27 mouse cellular contexts compared by ENCODE assay signal in the genomic region with DNA sequence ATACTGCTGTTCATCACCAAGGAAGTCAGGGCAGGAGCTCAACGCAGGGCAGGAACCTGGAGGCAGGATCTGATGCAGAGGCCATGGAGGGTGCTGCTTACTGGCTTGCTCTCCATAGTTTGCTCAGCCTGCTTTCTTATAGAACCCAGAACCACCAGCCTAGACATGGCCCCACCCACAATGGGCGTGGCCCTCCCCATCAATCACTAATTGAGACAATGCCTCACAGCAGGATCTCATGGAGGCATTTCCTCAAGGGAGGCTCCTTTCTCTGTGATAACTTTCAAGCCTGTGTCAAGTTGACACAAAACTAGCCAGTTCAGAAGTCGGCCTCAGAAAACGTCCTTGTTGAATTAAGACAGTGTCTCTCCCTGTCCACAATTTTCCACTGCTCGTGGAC. TPM values are rescaled to one million over a fixed set of nuclear protein-coding genes. Genes with fewer than 3 reads are reported as not detected.
DNase-seq lines count a peak whose midpoint lies in the region; ATAC-seq lines count a peak whose summit lies in the region.
"Had no signal": no experiment of that assay in that cellular context is flagged by ENCODE, and none has a peak within 500 bp of the region (broad histone marks: within the 10 kb centered on the region; RNA-seq: fewer than 3 reads in every experiment).

No protein-coding gene starts in this region.

- ATAC-seq in forebrain, embryonic 16.5 days = no peak
- ATAC-seq in midbrain, embryonic 14.5 days (ENCODE audit: low FRiP score, low TSS enrichment) = no peak
- ATAC-seq in hindbrain, embryonic 12.5 days (ENCODE audit: low FRiP score) = no peak
- ATAC-seq: intestine, embryonic 16.5 days had no signal

- no peaks in the 10 kb centered on the region for H3K36me3 ChIP-seq in forebrain, embryonic 10.5 days (replicated peaks)
- H3K36me3 ChIP-seq in forebrain, embryonic 16.5 days (ENCODE audit: control insufficient read depth, insufficient read depth) = no peaks in the 10 kb centered on the region
- no peaks in the 10 kb centered on the region for H3K36me3 ChIP-seq in midbrain, embryonic 10.5 days
- H3K36me3 ChIP-seq in midbrain, embryonic 14.5 days (ENCODE audit: control insufficient read depth, insufficient read depth, low read length) = no peaks in the 10 kb centered on the region
- H3K36me3 ChIP-seq in hindbrain, embryonic 12.5 days = no peaks in the 10 kb centered on the region
- H3K36me3 ChIP-seq: embryonic facial prominence, embryonic 13.5 days; heart, embryonic 12.5 days; hindbrain, embryonic 15.5 days; limb, embryonic 15.5 days had no signal

- no peak overlapping the region for H3K9ac ChIP-seq in forebrain, embryonic 16.5 days (replicated peaks; ENCODE audit: low read depth, low read length)
- H3K9ac ChIP-seq in midbrain, embryonic 14.5 days (replicated peaks; ENCODE audit: low read length) = no peak overlapping the region
- no peak overlapping the region for H3K9ac ChIP-seq in hindbrain, embryonic 12.5 days
- H3K9ac ChIP-seq: embryonic facial prominence, embryonic 13.5 days; heart, embryonic 12.5 days; hindbrain, embryonic 15.5 days; limb, embryonic 15.5 days; liver, embryonic 14.5 days; lung, embryonic 14.5 days had no signal

- 75% methylated on average over 5 of the region's 5 CpGs for WGBS in forebrain, embryonic 10.5 days
- WGBS in forebrain, embryonic 16.5 days = 64% methylated on average over 5 of the region's 5 CpGs
- WGBS in midbrain, embryonic 10.5 days = 71% methylated on average over 5 of the region's 5 CpGs
- WGBS in midbrain, embryonic 14.5 days = 52% methylated on average over 5 of the region's 5 CpGs
- 49% methylated on average over 5 of the region's 5 CpGs for WGBS in hindbrain, embryonic 12.5 days

- DNase-seq in forebrain, embryonic 10.5 days (ENCODE audit: extremely low spot score, low spot score) = no peak
- no peak for DNase-seq in midbrain, embryonic 10.5 days (ENCODE audit: low spot score)
- DNase-seq in midbrain, embryonic 14.5 days = no peak
- peak; percentile 87 for DNase-seq in ES-CJ7 (ENCODE audit: low read depth, low spot score)
- no peak for DNase-seq in retina, embryonic 14.5 days (ENCODE audit: low spot score)
- no peak for DNase-seq in gastrocnemius, postnatal 14 days
- DNase-seq: adrenal gland, adult 2 months; cerebellum, adult 11 months; gastrocnemius, postnatal 25 days; heart, adult 18-20 months; heart, postnatal 10 days; kidney, adult 9 months; kidney, postnatal 14 days; left cerebral cortex, postnatal 4 days; lung, embryonic 14.5 days; right cerebral cortex, postnatal 14 days; spleen, adult 18-20 months had no signal

- H3K27me3 ChIP-seq in forebrain, embryonic 10.5 days (ENCODE audit: poor library complexity, severe bottlenecking) = peaks cover 44% of the 10 kb centered on the region
- no peaks in the 10 kb centered on the region for H3K27me3 ChIP-seq in forebrain, embryonic 16.5 days (replicated peaks; ENCODE audit: control insufficient read depth, insufficient read depth, low read length)
- peaks cover 11% of the 10 kb centered on the region for H3K27me3 ChIP-seq in midbrain, embryonic 10.5 days (ENCODE audit: low read depth, poor library complexity, severe bottlenecking)
- H3K27me3 ChIP-seq in midbrain, embryonic 14.5 days (ENCODE audit: control insufficient read depth, insufficient read depth, low read length) = no peaks in the 10 kb centered on the region
- H3K27me3 ChIP-seq in hindbrain, embryonic 12.5 days = no peaks in the 10 kb centered on the region
- H3K27me3 ChIP-seq: hindbrain, embryonic 15.5 days had no signal

- H3K4me3 ChIP-seq in forebrain, embryonic 10.5 days = no peak overlapping the region
- no peak overlapping the region for H3K4me3 ChIP-seq in forebrain, embryonic 16.5 days (replicated peaks; ENCODE audit: low read length)
- no peak overlapping the region for H3K4me3 ChIP-seq in midbrain, embryonic 10.5 days
- no peak overlapping the region for H3K4me3 ChIP-seq in midbrain, embryonic 14.5 days (replicated peaks; ENCODE audit: low read depth, low read length)
- H3K4me3 ChIP-seq in hindbrain, embryonic 12.5 days = no peak overlapping the region
- H3K4me3 ChIP-seq: embryonic facial prominence, embryonic 13.5 days; heart, embryonic 12.5 days; hindbrain, embryonic 15.5 days; limb, embryonic 15.5 days had no signal

- peak overlapping the region; percentile 94 for H3K27ac ChIP-seq in forebrain, embryonic 10.5 days
- H3K27ac ChIP-seq in forebrain, embryonic 16.5 days (ENCODE audit: low read length) = no peak overlapping the region
- H3K27ac ChIP-seq in midbrain, embryonic 10.5 days (replicated peaks) = peak overlapping the region; percentile 98
- no peak overlapping the region for H3K27ac ChIP-seq in midbrain, embryonic 14.5 days (replicated peaks; ENCODE audit: low read depth, low read length)
- peak overlapping the region; percentile 96 for H3K27ac ChIP-seq in hindbrain, embryonic 12.5 days
- H3K27ac ChIP-seq: embryonic facial prominence, embryonic 13.5 days; limb, embryonic 15.5 days; liver, embryonic 14.5 days had no signal

- peaks cover 69% of the 10 kb centered on the region for H3K4me1 ChIP-seq in forebrain, embryonic 10.5 days
- peaks cover 20% of the 10 kb centered on the region for H3K4me1 ChIP-seq in forebrain, embryonic 16.5 days (replicated peaks; ENCODE audit: control insufficient read depth, insufficient read depth, low read length)
- peaks cover 72% of the 10 kb centered on the region for H3K4me1 ChIP-seq in midbrain, embryonic 10.5 days
- H3K4me1 ChIP-seq in midbrain, embryonic 14.5 days (ENCODE audit: control insufficient read depth, insufficient read depth, low read length) = peaks cover 32% of the 10 kb centered on the region
- peaks cover 46% of the 10 kb centered on the region for H3K4me1 ChIP-seq in hindbrain, embryonic 12.5 days

- no peak overlapping the region for H3K4me2 ChIP-seq in forebrain, embryonic 16.5 days (ENCODE audit: low read length)
- no peak overlapping the region for H3K4me2 ChIP-seq in midbrain, embryonic 14.5 days (ENCODE audit: low read length)
- H3K4me2 ChIP-seq in hindbrain, embryonic 12.5 days (replicated peaks) = no peak overlapping the region
- H3K4me2 ChIP-seq: embryonic facial prominence, embryonic 13.5 days; heart, embryonic 12.5 days; hindbrain, embryonic 15.5 days; limb, embryonic 15.5 days; lung, embryonic 14.5 days had no signal

- intact Hi-C loops in gastrocnemius, postnatal 14 days (cut with DNase I; ENCODE audit: low total_unique reads) = no loop called here

- H3K9me3 ChIP-seq in forebrain, embryonic 10.5 days = 0 out of 2 replicates have a peak, but pooled peaks cover under 1% of the 10 kb centered on the region
- H3K9me3 ChIP-seq in forebrain, embryonic 16.5 days (ENCODE audit: control insufficient read depth, low read length) = no peaks in the 10 kb centered on the region
- H3K9me3 ChIP-seq in midbrain, embryonic 10.5 days (replicated peaks) = no peaks in the 10 kb centered on the region; the same call in 1 of the 2 replicates
- no peaks in the 10 kb centered on the region for H3K9me3 ChIP-seq in midbrain, embryonic 14.5 days (ENCODE audit: control insufficient read depth, low read length)
- no peaks in the 10 kb centered on the region for H3K9me3 ChIP-seq in hindbrain, embryonic 12.5 days (replicated peaks)
- H3K9me3 ChIP-seq: embryonic facial prominence, embryonic 13.5 days; hindbrain, embryonic 15.5 days; limb, embryonic 15.5 days had no signal

RNA-seq across cellular contexts. Expression of gene Cryba4, which starts 16.5 kb away (rescaled TPM):
- polyA plus RNA-seq in forebrain, embryonic 10.5 days (2016; fragmentation: Nextera tagmentation; extraction: Ambion mirVana) = 0.48 TPM in 1 of 2 replicates, not detected in the other
- polyA plus RNA-seq in forebrain, embryonic 16.5 days (2015; fragmentation: Nextera tagmentation; extraction: Ambion mirVana) = 0.75 and 1.4 TPM in 2 replicates
- polyA plus RNA-seq in midbrain, embryonic 10.5 days (2016; fragmentation: Nextera tagmentation; extraction: Ambion mirVana) = 0.43 and 1.4 TPM in 2 replicates
- 0.93 and 1.2 TPM in 2 replicates for polyA plus RNA-seq in midbrain, embryonic 14.5 days (2014; fragmentation: Nextera tagmentation; extraction: Ambion mirVana)
- 1.8 and 2.3 TPM in 2 replicates for polyA plus RNA-seq in hindbrain, embryonic 12.5 days (2016; fragmentation: Nextera tagmentation; extraction: Ambion mirVana)
- total RNA-seq in gastrocnemius, postnatal 14 days (2021) = under 1 TPM; 0.42 to 0.68 TPM

RNA-seq across cellular contexts. Expression of gene Crybb1, which starts 19.8 kb away (rescaled TPM):
- 0.30 TPM in 1 of 2 replicates, not detected in the other for polyA plus RNA-seq in forebrain, embryonic 10.5 days (2016; fragmentation: Nextera tagmentation; extraction: Ambion mirVana)
- 4.6 and 5.8 TPM in 2 replicates for polyA plus RNA-seq in forebrain, embryonic 16.5 days (2015; fragmentation: Nextera tagmentation; extraction: Ambion mirVana)
- 0.41 and 0.91 TPM in 2 replicates for polyA plus RNA-seq in midbrain, embryonic 10.5 days (2016; fragmentation: Nextera tagmentation; extraction: Ambion mirVana)
- 1.9 and 3.8 TPM in 2 replicates for polyA plus RNA-seq in midbrain, embryonic 14.5 days (2014; fragmentation: Nextera tagmentation; extraction: Ambion mirVana)
- 2.0 and 2.3 TPM in 2 replicates for polyA plus RNA-seq in hindbrain, embryonic 12.5 days (2016; fragmentation: Nextera tagmentation; extraction: Ambion mirVana)
- total RNA-seq in gastrocnemius, postnatal 14 days (2021) = 1 to 10 TPM; 1.9 to 2.0 TPM
- total RNA-seq: neutrophil, adult 5-6 weeks had no signal
- polyA plus RNA-seq: urinary bladder, adult 2 months had no signal

RNA-seq across cellular contexts. Expression of gene Tpst2, which starts 40.7 kb away (rescaled TPM):
- polyA plus RNA-seq in forebrain, embryonic 10.5 days (2016; fragmentation: Nextera tagmentation; extraction: Ambion mirVana) = 36.7 and 37.7 TPM in 2 replicates
- 27.9 and 30.2 TPM in 2 replicates for polyA plus RNA-seq in forebrain, embryonic 16.5 days (2015; fragmentation: Nextera tagmentation; extraction: Ambion mirVana)
- polyA plus RNA-seq in midbrain, embryonic 10.5 days (2016; fragmentation: Nextera tagmentation; extraction: Ambion mirVana) = 35.9 and 37.0 TPM in 2 replicates
- 24.7 and 26.4 TPM in 2 replicates for polyA plus RNA-seq in midbrain, embryonic 14.5 days (2014; fragmentation: Nextera tagmentation; extraction: Ambion mirVana)
- polyA plus RNA-seq in hindbrain, embryonic 12.5 days (2016; fragmentation: Nextera tagmentation; extraction: Ambion mirVana) = 31.7 and 35.4 TPM in 2 replicates
- 10 to 100 TPM; 17.4 to 23.4 TPM for total RNA-seq in gastrocnemius, postnatal 14 days (2021)

Comparison
In these comparisons a context has a peak if more than half of its experiments do, and no peak if none do; other contexts are left out.
1. H3K27ac ChIP-seq: peak in forebrain, embryonic 10.5 days (single experiment), midbrain, embryonic 10.5 days (single experiment) and hindbrain, embryonic 12.5 days (single experiment); none in forebrain, embryonic 16.5 days (single experiment) and midbrain, embryonic 14.5 days (single experiment).